Mouse (Mus musculus): ENCODE measurements around the gene Gnai3.

Gnai3 gene

GRCm38 (mm10) chr3:108083161-108083560 lies 62.8 kb downstream of the Gnai3 start:
- no peak for DNase-seq (ENCODE audit: inconsistent ontology term)

- no peak for DNase-seq (ENCODE audit: inconsistent ontology term)
Measured at GRCm38 (mm10) chr3:108082251-108082875, 63.6 kb downstream of the Gnai3 start.

GRCm38 (mm10) chr3:108081681-108082080 lies 64.3 kb downstream of the Gnai3 start:
- no peak for DNase-seq (ENCODE audit: inconsistent ontology term)

GRCm38 (mm10) chr3:108076836-108077235 lies 69.1 kb downstream of the Gnai3 start:
- no peak for DNase-seq (ENCODE audit: inconsistent ontology term)

GRCm38 (mm10) chr3:108072983-108073569 lies 72.9 kb downstream of the Gnai3 start:
- no peak for DNase-seq (ENCODE audit: inconsistent ontology term)

- DNase-seq (ENCODE audit: inconsistent ontology term): peak; percentile 60
Measured at GRCm38 (mm10) chr3:108070295-108071293, 75.4 kb downstream of the Gnai3 start.

GRCm38 (mm10) chr3:108069231-108069870 lies 76.6 kb downstream of the Gnai3 start:
- no peak for DNase-seq (ENCODE audit: inconsistent ontology term)

GRCm38 (mm10) chr3:108068826-108069225 lies 77.1 kb downstream of the Gnai3 start:
- DNase-seq (ENCODE audit: inconsistent ontology term): no peak

GRCm38 (mm10) chr3:108067370-108067934 lies 78.5 kb downstream of the Gnai3 start:
- no peak for DNase-seq (ENCODE audit: inconsistent ontology term)

- no peak for DNase-seq (ENCODE audit: inconsistent ontology term)
Measured at GRCm38 (mm10) chr3:108065551-108065950, 80.4 kb downstream of the Gnai3 start.

- DNase-seq (ENCODE audit: inconsistent ontology term): no peak
Measured at GRCm38 (mm10) chr3:108064672-108065071, 81.3 kb downstream of the Gnai3 start.

- DNase-seq (ENCODE audit: inconsistent ontology term): no peak
Measured at GRCm38 (mm10) chr3:108062648-108063047, 83.3 kb downstream of the Gnai3 start.

- peak; percentile 64 for DNase-seq (ENCODE audit: inconsistent ontology term)
Measured at GRCm38 (mm10) chr3:108061420-108061819, 84.5 kb downstream of the Gnai3 start.
